ENCODE assay signal across 10 mouse cellular contexts in the genomic region with DNA sequence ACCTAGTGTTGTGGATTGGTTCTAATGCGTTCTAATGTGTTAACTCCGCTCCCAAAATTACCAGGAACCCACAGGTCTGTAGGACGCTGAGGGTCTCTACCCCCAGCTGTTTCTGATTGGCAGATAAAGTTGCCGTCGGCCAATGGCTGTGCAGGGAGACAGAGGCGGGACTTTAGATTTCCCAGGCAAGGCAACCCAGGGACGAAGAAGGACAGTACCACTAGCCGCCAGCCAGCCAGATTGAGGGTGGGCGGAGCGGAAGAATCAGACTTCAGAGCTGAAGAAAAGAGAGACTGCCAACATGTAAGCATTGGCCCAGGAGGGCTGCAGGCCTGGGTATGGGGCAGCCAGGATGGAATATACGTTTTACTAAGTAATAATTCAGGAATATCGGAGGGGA. TPM values are rescaled to one million over a fixed set of nuclear protein-coding genes. Genes with fewer than 3 reads are reported as not detected.
A peak's percentile ranks its signal among the peaks of the same experiment; 100 is the strongest.
DNase-seq lines count a peak whose midpoint lies in the region; ATAC-seq and TF ChIP-seq lines count a peak whose summit lies in the region.
"Had no signal": no experiment of that assay in that cellular context is flagged by ENCODE, and none has a peak within 500 bp of the region (broad histone marks: within the 10 kb centered on the region; RNA-seq: fewer than 3 reads in every experiment).

No protein-coding gene starts in this region.

- intact Hi-C loops in heart, postnatal 25 days (cut with DNase I) = no loop called here
- intact Hi-C loops in gastrocnemius, postnatal 36 days (cut with DNase I) = no loop called here

- H3K4me2 ChIP-seq in heart, embryonic 12.5 days = peak overlapping the region; percentile 13; the same call in 1 of the 2 replicates
- H3K4me2 ChIP-seq in embryonic facial prominence, embryonic 13.5 days = peak overlapping the region; percentile 9; the same call in 1 of the 2 replicates
- H3K4me2 ChIP-seq in midbrain, embryonic 11.5 days = no peak overlapping the region
- H3K4me2 ChIP-seq: stomach, embryonic 15.5 days had no signal

- in situ Hi-C loops in ES-E14 (cut with MboI; ENCODE audit: low sequenced_read_pairs in 2 of 2, unreplicated experiment in 2 of 2) = no loop called here

- WGBS in heart, embryonic 12.5 days = 32% methylated on average over 12 of the region's 12 CpGs
- WGBS in embryonic facial prominence, embryonic 13.5 days = 27% methylated on average over 12 of the region's 12 CpGs
- 29% methylated on average over 12 of the region's 12 CpGs for WGBS in midbrain, embryonic 11.5 days

- no peaks in the 10 kb centered on the region for H3K36me3 ChIP-seq in heart, embryonic 12.5 days
- H3K36me3 ChIP-seq in ES-E14 (ENCODE audit: control insufficient read depth, insufficient read depth, low read length, poor library complexity, severe bottlenecking) = no peaks in the 10 kb centered on the region
- H3K36me3 ChIP-seq in embryonic facial prominence, embryonic 13.5 days = no peaks in the 10 kb centered on the region
- no peaks in the 10 kb centered on the region for H3K36me3 ChIP-seq in midbrain, embryonic 11.5 days (ENCODE audit: control insufficient read depth, insufficient read depth, low read length)
- H3K36me3 ChIP-seq: stomach, embryonic 15.5 days had no signal

- DNase-seq in heart, postnatal 25 days (ENCODE audit: low spot score) = no peak
- DNase-seq in ES-E14 (ENCODE audit: low read depth, low spot score) = peak; percentile 47
- no peak for DNase-seq in midbrain, embryonic 11.5 days (ENCODE audit: low spot score, missing footprints)
- no peak for DNase-seq in B cell, adult 2 months
- no peak for DNase-seq in gastrocnemius, postnatal 36 days
- DNase-seq: cerebellum, adult 2 months had no signal

- no peaks in the 10 kb centered on the region for H3K27me3 ChIP-seq in heart, embryonic 12.5 days (replicated peaks)
- no peaks in the 10 kb centered on the region for H3K27me3 ChIP-seq in embryonic facial prominence, embryonic 13.5 days
- no peaks in the 10 kb centered on the region for H3K27me3 ChIP-seq in midbrain, embryonic 11.5 days (ENCODE audit: control insufficient read depth, insufficient read depth, low read length)
- H3K27me3 ChIP-seq: stomach, embryonic 15.5 days had no signal

- H3K9ac ChIP-seq in heart, embryonic 12.5 days = no peak overlapping the region
- no peak overlapping the region; the same call in 1 of the 2 replicates for H3K9ac ChIP-seq in ES-E14 (ENCODE audit: insufficient read depth, low read depth, low read length, poor library complexity, severe bottlenecking)
- no peak overlapping the region for H3K9ac ChIP-seq in embryonic facial prominence, embryonic 13.5 days
- no peak overlapping the region for H3K9ac ChIP-seq in midbrain, embryonic 11.5 days (ENCODE audit: low read length)
- H3K9ac ChIP-seq: stomach, embryonic 15.5 days had no signal

- no peak overlapping the region for H3K4me3 ChIP-seq in heart, embryonic 12.5 days
- 0 out of 4 replicates have a peak overlapping the region, but pooled peaks of 1 of the 2 experiments have one; percentile 0 for H3K4me3 ChIP-seq in ES-E14 (ENCODE audit: insufficient read depth in 1 of 2, low read depth in 1 of 2, low read length in 2 of 2, poor library complexity in 1 of 2, severe bottlenecking in 1 of 2)
- H3K4me3 ChIP-seq in embryonic facial prominence, embryonic 13.5 days = no peak overlapping the region
- no peak overlapping the region for H3K4me3 ChIP-seq in midbrain, embryonic 11.5 days (ENCODE audit: low read depth, low read length)
- H3K4me3 ChIP-seq: stomach, embryonic 15.5 days had no signal

- no peak overlapping the region for H3K27ac ChIP-seq in heart, embryonic 12.5 days (ENCODE audit: poor library complexity, severe bottlenecking)
- no peak overlapping the region for H3K27ac ChIP-seq in ES-E14 (ENCODE audit: insufficient read depth, low read depth, low read length, poor library complexity, severe bottlenecking)
- H3K27ac ChIP-seq in embryonic facial prominence, embryonic 13.5 days = no peak overlapping the region
- no peak overlapping the region for H3K27ac ChIP-seq in midbrain, embryonic 11.5 days (ENCODE audit: low read depth, low read length)
- H3K27ac ChIP-seq: stomach, embryonic 15.5 days had no signal

- no peaks in the 10 kb centered on the region for H3K9me3 ChIP-seq in heart, embryonic 12.5 days (replicated peaks)
- H3K9me3 ChIP-seq in ES-E14 (ENCODE audit: control insufficient read depth, insufficient read depth, low read depth, low read length) = no peaks in the 10 kb centered on the region
- H3K9me3 ChIP-seq in embryonic facial prominence, embryonic 13.5 days = no peaks in the 10 kb centered on the region
- H3K9me3 ChIP-seq in midbrain, embryonic 11.5 days (ENCODE audit: control insufficient read depth, low read length) = no peaks in the 10 kb centered on the region
- H3K9me3 ChIP-seq: stomach, embryonic 15.5 days had no signal

- peak; percentile 51 for ATAC-seq in heart, embryonic 12.5 days (ENCODE audit: insufficient number of reproducible peaks, low FRiP score)
- ATAC-seq in embryonic facial prominence, embryonic 13.5 days (ENCODE audit: insufficient number of reproducible peaks, insufficient read depth, low FRiP score, low TSS enrichment, low read depth) = no peak
- ATAC-seq in midbrain, embryonic 11.5 days (ENCODE audit: low FRiP score) = peak; percentile 69; the same call in 1 of the 2 replicates
- ATAC-seq in erythroid progenitor cell, adult 5-6 weeks (replicated peaks; ENCODE audit: low FRiP score, poor library complexity, severe bottlenecking) = no peak

- H3K4me1 ChIP-seq in heart, embryonic 12.5 days (replicated peaks) = 0 out of 2 replicates have a peak, but pooled peaks cover under 1% of the 10 kb centered on the region
- H3K4me1 ChIP-seq in ES-E14 (ENCODE audit: control insufficient read depth in 2 of 2, insufficient read depth in 2 of 2, low read length in 2 of 2, poor library complexity in 1 of 2) = no peaks in the 10 kb centered on the region
- peaks cover 18% of the 10 kb centered on the region for H3K4me1 ChIP-seq in embryonic facial prominence, embryonic 13.5 days
- H3K4me1 ChIP-seq in midbrain, embryonic 11.5 days (ENCODE audit: control insufficient read depth, insufficient read depth, low read length) = no peaks in the 10 kb centered on the region
- H3K4me1 ChIP-seq: stomach, embryonic 15.5 days had no signal

TF ChIP-seq in ES-E14, 5 proteins besides CTCF, POLR2A, EP300 and RAD21:
- TF ChIP-seq ZNF384 (IDR thresholded peaks at IDR 0.05; ENCODE audit: low read depth, low read length) = no peak
- TF ChIP-seq CHD2 (IDR thresholded peaks at IDR 0.05; ENCODE audit: low read depth, low read length) = peak; percentile 44; the same call in 1 of the 2 replicates

RNA-seq across cellular contexts. Expression of gene Sema4d, which starts 14.6 kb away (rescaled TPM):
- polyA plus RNA-seq in heart, embryonic 12.5 days (2016; fragmentation: Nextera tagmentation; extraction: Ambion mirVana) = 17.3 and 17.4 TPM in 2 replicates
- 10 to 100 TPM; 61.6 to 70.0 TPM for total RNA-seq in heart, postnatal 25 days (2021)
- 25.1 and 33.4 TPM in 2 replicates for total RNA-seq in ES-E14 (2012; rRNA removed)
- 7.3 and 9.3 TPM in 2 replicates for polyA plus RNA-seq in embryonic facial prominence, embryonic 13.5 days (2015; fragmentation: Nextera tagmentation; extraction: Ambion mirVana)
- polyA plus RNA-seq in midbrain, embryonic 11.5 days (2014; fragmentation: Nextera tagmentation; extraction: Ambion mirVana) = 4.9 and 5.0 TPM in 2 replicates
- total RNA-seq in erythroid progenitor cell, adult 5-6 weeks (2015; ENCODE audit: low replicate concordance) = 9.6 and 14.1 TPM in 2 replicates
- total RNA-seq in erythroid progenitor cell, adult 5-6 weeks (2017; ENCODE audit: low replicate concordance) = 6.3 and 10.2 TPM in 2 replicates
- 100 to 1,000 TPM; 123 to 134 TPM for total RNA-seq in gastrocnemius, postnatal 36 days (2021)

RNA-seq across cellular contexts. Expression of gene Gadd45g, which starts 38.3 kb away (rescaled TPM):
- 58.9 and 64.4 TPM in 2 replicates for polyA plus RNA-seq in heart, embryonic 12.5 days (2016; fragmentation: Nextera tagmentation; extraction: Ambion mirVana)
- 10 to 100 TPM; 11.6 to 21.6 TPM for total RNA-seq in heart, postnatal 25 days (2021)
- total RNA-seq in ES-E14 (2012; rRNA removed) = 43.3 and 57.8 TPM in 2 replicates
- polyA plus RNA-seq in embryonic facial prominence, embryonic 13.5 days (2015; fragmentation: Nextera tagmentation; extraction: Ambion mirVana) = 50.6 and 55.5 TPM in 2 replicates
- polyA plus RNA-seq in midbrain, embryonic 11.5 days (2014; fragmentation: Nextera tagmentation; extraction: Ambion mirVana) = 252 and 256 TPM in 2 replicates
- 4.3 TPM in 1 of 2 replicates, not detected in the other for total RNA-seq in erythroid progenitor cell, adult 5-6 weeks (2015; ENCODE audit: low replicate concordance)
- total RNA-seq in erythroid progenitor cell, adult 5-6 weeks (2017; ENCODE audit: low replicate concordance) = 9.4 TPM in 1 of 2 replicates, not detected in the other
- total RNA-seq in gastrocnemius, postnatal 36 days (2021) = 10 to 100 TPM in 1 of 2 experiments, 1 to 10 TPM in 1; 8.0 to 58.7 TPM

Comparison
In these comparisons a context has a peak if more than half of its experiments do, and no peak if none do; other contexts are left out.
1. ATAC-seq: peak in heart, embryonic 12.5 days (single experiment) and midbrain, embryonic 11.5 days (single experiment); none in embryonic facial prominence, embryonic 13.5 days (single experiment) and erythroid progenitor cell, adult 5-6 weeks (single experiment).